Mouse (Mus musculus): Measurements from ENCODE around the gene Hspb1. TPM values are rescaled to one million over a fixed set of nuclear protein-coding genes. Genes with fewer than 3 reads are reported as not detected.
A peak's percentile ranks its signal among the peaks of the same experiment; 100 is the strongest.

The Hspb1 gene
- polyA plus RNA-seq, 1 experiment from 2014 or later = 62.8 TPM

DNA sequence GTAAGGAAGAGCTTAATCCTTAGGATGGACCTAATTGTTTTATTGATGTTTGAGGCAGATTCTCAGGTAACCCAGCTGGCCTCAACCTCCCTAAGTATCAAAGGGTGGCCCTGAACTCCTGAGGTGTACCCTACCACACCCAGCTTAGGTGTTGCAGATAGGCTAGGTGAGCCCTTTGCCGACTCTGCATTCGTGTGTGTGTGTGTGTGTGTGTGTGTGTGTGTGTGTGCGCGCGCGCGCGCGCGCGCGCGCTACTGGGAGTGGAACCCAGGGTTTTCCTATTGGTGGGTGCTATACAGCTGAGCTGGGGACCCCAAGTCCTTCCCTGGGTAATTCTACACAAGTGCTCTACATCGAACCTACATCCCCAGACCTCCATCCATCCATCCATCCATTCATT lies 36.2 kb upstream of the Hspb1 start:
- H3K27ac ChIP-seq (ENCODE audit: low read depth) = no peak overlapping the region
- H3K4me3 ChIP-seq (ENCODE audit: low read depth, low read length) = no peak overlapping the region
- H3K9me3 ChIP-seq (ENCODE audit: low read depth, low read length) = no peaks in the 10 kb centered on the region
- H3K4me2 ChIP-seq = no peak overlapping the region
- TF ChIP-seq CTCF (IDR thresholded peaks at IDR 0.05; ENCODE audit: low read depth) = no peak
- no peaks in the 10 kb centered on the region for H3K4me1 ChIP-seq (ENCODE audit: insufficient read depth)
- DNase-seq (no peak), ATAC-seq (ENCODE audit: insufficient read depth) (no peak)
- H3K27me3 ChIP-seq (ENCODE audit: insufficient read depth, low read length) = peaks cover 56% of the 10 kb centered on the region
- 4% methylated on average over 14 of the region's 14 CpGs for WGBS
- H3K9ac ChIP-seq = no peak overlapping the region
- H3K36me3 ChIP-seq (ENCODE audit: insufficient read depth) = no peaks in the 10 kb centered on the region

DNA sequence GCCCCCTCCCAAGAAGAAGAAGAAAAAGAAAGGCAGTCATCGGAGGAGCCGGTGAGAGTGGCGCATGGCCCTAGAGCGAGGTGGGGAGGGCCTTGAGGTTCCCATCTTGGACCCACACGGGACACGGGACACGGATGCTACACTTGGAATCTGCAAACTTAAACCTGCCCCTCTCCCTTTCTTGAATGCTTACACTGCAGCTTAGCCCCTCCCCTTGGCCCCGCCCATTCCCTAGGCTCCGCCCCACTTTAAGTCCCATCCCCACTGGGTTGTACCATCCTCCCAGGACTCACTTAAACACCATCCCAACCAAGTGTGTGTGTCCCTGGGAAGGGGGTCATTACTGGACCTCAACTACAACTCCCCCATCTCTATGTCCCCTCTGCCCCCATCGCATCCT lies 35.3 kb upstream of the Hspb1 start:
- no peaks in the 10 kb centered on the region for H3K4me1 ChIP-seq (ENCODE audit: insufficient read depth)
- no peak overlapping the region for H3K27ac ChIP-seq (ENCODE audit: low read depth)
- H3K9ac ChIP-seq = no peak overlapping the region
- H3K4me3 ChIP-seq (ENCODE audit: low read depth, low read length) = no peak overlapping the region
- H3K9me3 ChIP-seq (ENCODE audit: low read depth, low read length) = no peaks in the 10 kb centered on the region
- no peak overlapping the region for H3K4me2 ChIP-seq
- DNase-seq = no peak
- 3% methylated on average over 10 of the region's 10 CpGs for WGBS
- TF ChIP-seq CTCF (IDR thresholded peaks at IDR 0.05; ENCODE audit: low read depth) = no peak
- no peak for ATAC-seq (ENCODE audit: insufficient read depth)
- H3K27me3 ChIP-seq (ENCODE audit: insufficient read depth, low read length) = peaks cover 65% of the 10 kb centered on the region
- no peaks in the 10 kb centered on the region for H3K36me3 ChIP-seq (ENCODE audit: insufficient read depth)

DNA sequence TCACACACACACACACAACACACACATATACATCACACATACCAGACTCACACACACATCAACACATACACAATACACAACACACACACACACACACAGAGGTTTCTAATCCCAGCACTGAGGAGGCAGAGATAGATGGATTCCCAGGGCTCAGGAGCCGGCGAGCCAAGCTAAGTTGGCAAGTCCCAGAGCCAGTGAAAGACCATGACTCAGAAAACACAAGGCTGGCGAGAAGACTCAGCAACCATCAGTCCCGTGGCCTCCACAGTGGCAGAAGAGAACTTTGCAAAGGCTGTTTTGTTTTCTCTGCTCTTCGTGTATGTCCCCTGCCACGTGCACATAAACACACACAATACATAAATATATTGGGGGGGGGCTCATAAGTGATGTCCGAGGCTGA lies 34.0 kb upstream of the Hspb1 start:
- 50% methylated on average over 7 of the region's 7 CpGs for whole genome bisulfite sequencing
- H3K9ac ChIP-seq = no peak overlapping the region
- no peaks in the 10 kb centered on the region for H3K36me3 ChIP-seq (ENCODE audit: insufficient read depth)
- no peak for TF ChIP-seq CTCF (IDR thresholded peaks at IDR 0.05; ENCODE audit: low read depth)
- no peak overlapping the region for H3K4me2 ChIP-seq
- H3K4me3 ChIP-seq (ENCODE audit: low read depth, low read length) = no peak overlapping the region
- DNase-seq (no peak), ATAC-seq (ENCODE audit: insufficient read depth) (no peak)
- H3K27me3 ChIP-seq (ENCODE audit: insufficient read depth, low read length) = peaks cover 78% of the 10 kb centered on the region
- H3K27ac ChIP-seq (ENCODE audit: low read depth) = no peak overlapping the region
- H3K9me3 ChIP-seq (ENCODE audit: low read depth, low read length) = no peaks in the 10 kb centered on the region
- H3K4me1 ChIP-seq (ENCODE audit: insufficient read depth) = no peaks in the 10 kb centered on the region

DNA sequence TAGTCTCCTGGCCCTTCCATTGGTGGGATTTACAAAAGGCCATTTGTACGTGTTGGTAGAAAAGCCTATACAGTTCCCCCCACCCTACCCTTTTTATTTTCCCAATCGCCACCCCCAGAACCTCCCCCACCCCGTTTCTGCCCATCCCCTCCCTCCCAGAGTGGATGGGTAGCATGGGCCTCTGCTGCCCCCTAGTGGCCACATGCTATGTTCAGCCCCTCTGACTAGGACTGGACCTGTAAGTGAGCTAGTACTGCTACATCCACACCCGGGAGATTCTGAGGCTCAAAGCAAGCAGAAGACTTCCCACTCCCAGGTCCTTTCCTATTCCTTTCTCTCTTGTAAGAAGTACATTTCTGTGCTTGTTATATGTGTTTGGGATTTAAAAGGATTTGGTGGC lies 32.6 kb upstream of the Hspb1 start:
- 0% methylated on average over 4 of the region's 4 CpGs for WGBS
- TF ChIP-seq CTCF (IDR thresholded peaks at IDR 0.05; ENCODE audit: low read depth) = peak; percentile 93

DNA sequence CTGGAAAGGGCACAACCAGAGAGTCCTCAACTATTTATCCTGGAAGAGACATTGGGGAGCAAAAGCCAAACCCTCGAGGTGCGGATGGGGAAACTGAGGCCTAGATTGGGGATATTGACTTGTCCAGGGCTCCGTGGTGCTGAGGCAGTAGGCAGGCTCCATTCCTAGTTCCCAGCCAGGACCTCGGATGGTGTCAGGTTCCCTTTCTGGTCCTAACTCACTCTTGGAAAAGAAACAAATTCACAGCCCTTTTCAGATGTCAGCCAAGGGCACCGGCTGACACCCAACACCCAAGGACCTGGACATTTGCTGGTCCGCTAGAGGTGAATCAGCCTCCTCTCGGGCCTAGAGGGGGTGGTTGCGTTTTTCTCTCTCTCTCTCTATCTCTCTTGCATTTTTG lies 21.1 kb upstream of the Hspb1 start:
- Histone ChIP-seq H3K27ac (ENCODE audit: low read depth) (no peak overlapping the region), H3K4me3 (ENCODE audit: low read depth, low read length) (no peak overlapping the region), H3K4me1 (ENCODE audit: insufficient read depth) (peaks cover 3% of the 10 kb centered on the region; the same call in 1 of the 2 replicates), H3K27me3 (ENCODE audit: insufficient read depth, low read length) (peaks cover 60% of the 10 kb centered on the region), H3K9ac (no peak overlapping the region), H3K9me3 (ENCODE audit: low read depth, low read length) (no peaks in the 10 kb centered on the region), H3K36me3 (ENCODE audit: insufficient read depth) (no peaks in the 10 kb centered on the region), H3K4me2 (no peak overlapping the region)
- 37% methylated on average over 8 of the region's 8 CpGs for WGBS
- no peak for DNase-seq
- no peak for ATAC-seq (ENCODE audit: insufficient read depth)
- TF ChIP-seq CTCF (IDR thresholded peaks at IDR 0.05; ENCODE audit: low read depth) = no peak

More for the DNA sequence above, 32.6 kb upstream of the Hspb1 start:
- Histone ChIP-seq H3K36me3 (ENCODE audit: insufficient read depth) (no peaks in the 10 kb centered on the region), H3K9me3 (ENCODE audit: low read depth, low read length) (no peaks in the 10 kb centered on the region), H3K9ac (no peak overlapping the region), H3K27me3 (ENCODE audit: insufficient read depth, low read length) (peaks cover 73% of the 10 kb centered on the region), H3K4me3 (ENCODE audit: low read depth, low read length) (no peak overlapping the region), H3K27ac (ENCODE audit: low read depth) (no peak overlapping the region), H3K4me1 (ENCODE audit: insufficient read depth) (no peaks in the 10 kb centered on the region), H3K4me2 (no peak overlapping the region)
- DNase-seq = peak; percentile 87
- peak; percentile 62; the same call in 1 of the 2 replicates for ATAC-seq (ENCODE audit: insufficient read depth)

DNA sequence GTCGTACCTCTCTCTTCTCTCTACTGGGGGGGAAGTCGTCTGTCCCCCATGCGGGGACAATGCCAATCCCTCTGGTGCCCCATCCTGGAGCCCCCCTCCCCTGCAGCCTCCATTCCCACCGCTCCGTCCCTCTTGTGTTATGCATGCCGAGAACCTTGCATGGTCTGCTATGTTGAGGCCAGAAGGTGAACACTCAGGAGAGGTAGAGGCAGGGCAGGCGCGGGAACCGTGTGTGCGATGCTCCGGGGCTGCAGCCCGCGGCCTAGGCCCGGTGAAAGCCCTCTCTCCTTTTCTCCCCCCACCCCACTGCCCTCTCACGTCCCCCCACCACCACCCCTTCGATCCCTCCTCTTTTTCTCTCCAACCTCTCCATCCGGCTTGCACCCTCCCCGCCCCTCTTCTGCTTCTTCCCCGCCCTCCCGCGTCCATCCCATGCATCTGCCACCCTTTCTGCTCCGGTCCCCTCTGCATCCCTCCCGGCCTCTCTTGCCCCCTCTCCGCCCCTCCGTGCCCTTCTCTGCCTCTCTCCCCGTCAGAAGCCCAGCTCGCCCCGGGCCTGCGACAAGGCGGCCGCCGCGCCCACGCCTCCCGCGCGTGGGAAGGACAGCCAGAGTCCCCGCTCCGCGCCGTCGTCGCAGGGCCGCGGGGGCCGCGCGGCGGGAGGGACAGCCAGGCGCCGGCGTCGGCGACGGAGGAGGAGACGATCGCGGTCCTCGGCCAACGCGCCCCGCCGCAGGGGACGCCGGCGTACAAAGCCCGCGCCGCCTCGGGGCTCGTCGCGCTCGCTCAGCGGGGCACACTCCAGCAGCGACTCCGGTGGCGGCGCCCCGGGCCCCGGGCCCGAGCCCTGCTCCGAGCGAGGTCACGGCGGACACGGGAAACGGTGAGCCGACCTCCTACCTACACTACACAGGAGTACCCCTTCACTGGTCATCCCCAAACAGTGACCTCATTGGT lies 19.8 kb upstream of the Hspb1 start:
- Histone ChIP-seq H3K9me3 (ENCODE audit: low read depth, low read length) (no peaks in the 10 kb centered on the region), H3K4me3 (ENCODE audit: low read depth, low read length) (peak overlapping the region; percentile 44), H3K9ac (peak overlapping the region; percentile 52), H3K4me1 (ENCODE audit: insufficient read depth) (peaks cover 3% of the 10 kb centered on the region; the same call in 1 of the 2 replicates), H3K27me3 (ENCODE audit: insufficient read depth, low read length) (peaks cover 52% of the 10 kb centered on the region), H3K27ac (ENCODE audit: low read depth) (no peak overlapping the region), H3K36me3 (ENCODE audit: insufficient read depth) (no peaks in the 10 kb centered on the region), H3K4me2 (peak overlapping the region; percentile 89)
- TF ChIP-seq CTCF (IDR thresholded peaks at IDR 0.05; ENCODE audit: low read depth) = no peak
- DNase-seq (peak; percentile 51), ATAC-seq (ENCODE audit: insufficient read depth) (peak; percentile 61)
- WGBS = under 1% methylated on average over 83 of the region's 89 CpGs

DNA sequence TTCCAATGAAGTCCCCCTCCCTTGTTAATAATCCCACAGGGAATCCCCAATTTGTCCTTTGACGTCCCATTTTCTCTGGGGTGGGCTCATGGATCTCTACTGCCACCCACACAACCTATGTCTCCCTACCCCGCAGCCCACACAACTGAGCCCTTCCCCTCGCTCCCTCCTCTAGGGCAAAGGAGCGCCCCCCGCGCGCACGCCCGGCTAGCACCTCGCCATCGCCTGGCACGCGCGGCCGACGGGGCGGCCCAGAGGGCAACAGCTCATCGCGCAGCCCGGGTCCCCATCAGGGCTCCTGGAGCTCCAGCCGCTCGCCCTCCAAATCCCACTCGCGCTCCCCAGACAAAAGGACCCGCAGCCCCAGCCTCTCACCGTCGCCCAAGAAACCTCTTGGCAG lies 19.1 kb upstream of the Hspb1 start:
- H3K36me3 ChIP-seq (ENCODE audit: insufficient read depth) = no peaks in the 10 kb centered on the region
- ATAC-seq (ENCODE audit: insufficient read depth) (no peak; the same call in 1 of the 2 replicates), DNase-seq (peak; percentile 8)
- H3K9me3 ChIP-seq (ENCODE audit: low read depth, low read length) = no peaks in the 10 kb centered on the region
- H3K4me3 ChIP-seq (ENCODE audit: low read depth, low read length) = peak overlapping the region; percentile 44
- H3K4me2 ChIP-seq = peak overlapping the region; percentile 89
- H3K27ac ChIP-seq (ENCODE audit: low read depth) = no peak overlapping the region
- H3K9ac ChIP-seq = no peak overlapping the region
- no peak for TF ChIP-seq CTCF (IDR thresholded peaks at IDR 0.05; ENCODE audit: low read depth)
- 1% methylated on average over 27 of the region's 27 CpGs for WGBS
- peaks cover 59% of the 10 kb centered on the region for H3K27me3 ChIP-seq (ENCODE audit: insufficient read depth, low read length)
- peaks cover 3% of the 10 kb centered on the region; the same call in 1 of the 2 replicates for H3K4me1 ChIP-seq (ENCODE audit: insufficient read depth)

Measured in lung, embryonic 14.5 days (tissue).